Mouse (Mus musculus) midbrain, embryonic 16.5 days (tissue): ENCODE measurements around the gene 1700017N19Rik. TPM values are rescaled to one million over a fixed set of nuclear protein-coding genes. Genes with fewer than 3 reads are reported as not detected.
"Not testable (repeated sequence)": the region's sequence is repeated elsewhere in the genome, so short reads cannot be mapped to it uniquely, and the experiment has no call there.

Experiments
- ATAC-seq: fragments of 200-750 bp; cut with Nextera tagmentation; 2 replicates; pipeline ENCODE4 v1.8.0; 2017; ENCODE audit warnings: moderate TSS enrichment
- H3K27ac ChIP-seq: fragments of 300-500 bp; sonication (generic); 2 replicates; pipeline ENCODE4 v1.5.1; 2014; ENCODE audit warnings: mild to moderate bottlenecking, low read length, mixed read lengths
- H3K27me3 ChIP-seq: fragments of 300-500 bp; sonication (generic); 2 replicates; pipeline ENCODE4 v1.6.1; 2014; ENCODE audit warnings: low read depth, low read length, mixed read lengths; ENCODE audit not compliant: control insufficient read depth, insufficient read depth
- H3K36me3 ChIP-seq: fragments of 300-500 bp; sonication (generic); 2 replicates; pipeline ENCODE4 v1.6.1; 2014; ENCODE audit warnings: mild to moderate bottlenecking, low read length, moderate library complexity, mixed read lengths; ENCODE audit not compliant: control insufficient read depth, insufficient read depth
- H3K4me1 ChIP-seq: fragments of 300-500 bp; sonication (generic); 2 replicates; pipeline ENCODE4 v1.6.1; 2014; ENCODE audit warnings: mild to moderate bottlenecking, low read length, mixed read lengths; ENCODE audit not compliant: control insufficient read depth, insufficient read depth
- H3K4me2 ChIP-seq: fragments of 300-500 bp; sonication (generic); 2 replicates; pipeline ENCODE4 v1.6.1; 2014; ENCODE audit warnings: mild to moderate bottlenecking, low read length, mixed read lengths
- H3K4me3 ChIP-seq: fragments of 300-500 bp; sonication (generic); 2 replicates; pipeline ENCODE4 v1.5.1; 2014; ENCODE audit warnings: low read depth, mild to moderate bottlenecking, low read length, moderate library complexity, mixed read lengths
- H3K9ac ChIP-seq: fragments of 300-500 bp; sonication (generic); 2 replicates; pipeline ENCODE4 v1.6.1; 2014; ENCODE audit warnings: low read depth, low read length, mixed read lengths
- H3K9me3 ChIP-seq: fragments of 300-500 bp; sonication (generic); replicated peaks from 2 replicates; pipeline ENCODE4 v1.6.1; 2014; ENCODE audit warnings: mild to moderate bottlenecking, low read length, mixed read lengths; ENCODE audit not compliant: control insufficient read depth, poor library complexity, severe bottlenecking
- WGBS: fragments of 180-500 bp; shearing (Covaris S2); extraction: QIAGEN DNeasy Blood & Tissue Kit; methylation state at CpG from one replicate; pipeline ENCODE4 v1.1.7; 2014; 5-methylcytosine and 5-hydroxymethylcytosine counted together
- polyA plus RNA-seq: library from polyadenylated mRNA; unstranded; fragments of >200 nt; fragmentation: Nextera tagmentation; extraction: Ambion mirVana; gene quantifications from 2 replicates; pipeline ENCODE4 v1.2.1, GENCODE M21; 2015

The 1700017N19Rik gene
- 0.23 and 0.26 TPM in 2 replicates for polyA plus RNA-seq

DNA sequence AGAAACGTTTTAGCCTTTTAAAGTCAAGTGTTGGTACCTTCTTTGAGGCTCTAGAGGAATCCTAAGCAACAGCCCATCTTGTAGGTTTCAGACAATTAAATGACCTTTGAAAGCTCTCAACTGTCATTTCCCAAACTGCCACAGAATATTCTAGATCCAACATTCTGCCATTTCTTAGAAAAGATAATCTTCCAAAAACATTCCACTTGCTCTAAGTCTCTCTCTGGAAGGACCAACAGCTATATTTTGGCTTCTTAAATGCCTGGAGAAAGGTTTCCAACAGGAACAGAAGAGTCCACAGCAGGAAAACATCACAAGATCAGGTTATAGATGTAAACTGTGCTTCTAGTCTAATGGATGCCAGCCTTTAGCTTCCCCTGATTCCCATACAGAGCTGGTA is at the start of gene 1700017N19Rik, which contains the start of gene 4930430F08Rik:
1700017N19Rik (plus strand) TSS at position 162 of the 400 bp plus-strand sequence.
4930430F08Rik (minus strand) TSS at position 101 of the 400 bp plus-strand sequence.
- no peaks in the 10 kb centered on the region for H3K9me3 ChIP-seq
- H3K27me3 ChIP-seq, result no peaks in the 10 kb centered on the region
- peaks cover 13% of the 10 kb centered on the region for H3K4me1 ChIP-seq
- peak within 1 kb of the TSS; percentile 63 for H3K4me3 ChIP-seq
- H3K4me2 ChIP-seq, result peak within 1 kb of the TSS; percentile 25; the same call in 1 of the 2 replicates
- H3K36me3 ChIP-seq, result peaks cover under 1% of the 10 kb centered on the region; the same call in 1 of the 2 replicates
- WGBS, result 88% methylated on average over 1 of the region's 1 CpGs
- H3K9ac ChIP-seq, result no peak within 1 kb of the TSS
- no peak within 1 kb of the TSS for H3K27ac ChIP-seq
- no peak for ATAC-seq

DNA sequence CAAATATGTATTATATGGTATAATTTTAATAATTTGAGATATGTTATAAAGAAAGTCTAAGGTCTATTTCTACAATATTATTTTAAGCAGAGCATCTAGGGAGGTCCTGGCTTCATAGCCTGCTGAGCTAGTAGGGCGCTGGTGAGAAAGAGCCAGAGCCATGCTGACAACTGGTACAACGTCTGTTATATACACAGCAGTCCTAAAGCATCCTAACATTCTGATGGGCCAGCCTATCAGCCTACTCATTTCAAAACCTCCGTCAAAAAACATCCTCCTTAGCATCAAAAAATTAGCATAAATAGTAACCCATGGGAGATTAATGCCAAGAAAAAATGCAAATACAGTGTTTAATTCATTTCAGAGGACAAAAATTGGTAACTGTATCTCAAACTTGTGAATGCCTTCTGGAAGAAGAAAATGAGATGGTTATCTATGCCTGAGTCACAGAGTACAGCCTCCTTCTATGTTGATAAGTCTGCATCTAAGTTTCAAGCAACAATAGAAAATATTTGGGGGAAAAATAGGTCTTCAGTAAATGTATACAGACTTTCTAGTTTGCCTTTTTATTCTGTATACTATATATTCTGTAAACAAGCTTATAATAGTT is 33.6 kb upstream of the 1700017N19Rik start:
- H3K27ac ChIP-seq, result no peak overlapping the region
- H3K4me2 ChIP-seq, result no peak overlapping the region
- H3K36me3 ChIP-seq, result peaks cover 11% of the 10 kb centered on the region
- ATAC-seq, result no peak
- H3K9me3 ChIP-seq, result no peaks in the 10 kb centered on the region
- 70% methylated on average over 3 of the region's 3 CpGs for WGBS
- H3K9ac ChIP-seq, result no peak overlapping the region
- no peaks in the 10 kb centered on the region for H3K27me3 ChIP-seq
- H3K4me1 ChIP-seq, result no peaks in the 10 kb centered on the region; the same call in 1 of the 2 replicates
- H3K4me3 ChIP-seq, result no peak overlapping the region

DNA sequence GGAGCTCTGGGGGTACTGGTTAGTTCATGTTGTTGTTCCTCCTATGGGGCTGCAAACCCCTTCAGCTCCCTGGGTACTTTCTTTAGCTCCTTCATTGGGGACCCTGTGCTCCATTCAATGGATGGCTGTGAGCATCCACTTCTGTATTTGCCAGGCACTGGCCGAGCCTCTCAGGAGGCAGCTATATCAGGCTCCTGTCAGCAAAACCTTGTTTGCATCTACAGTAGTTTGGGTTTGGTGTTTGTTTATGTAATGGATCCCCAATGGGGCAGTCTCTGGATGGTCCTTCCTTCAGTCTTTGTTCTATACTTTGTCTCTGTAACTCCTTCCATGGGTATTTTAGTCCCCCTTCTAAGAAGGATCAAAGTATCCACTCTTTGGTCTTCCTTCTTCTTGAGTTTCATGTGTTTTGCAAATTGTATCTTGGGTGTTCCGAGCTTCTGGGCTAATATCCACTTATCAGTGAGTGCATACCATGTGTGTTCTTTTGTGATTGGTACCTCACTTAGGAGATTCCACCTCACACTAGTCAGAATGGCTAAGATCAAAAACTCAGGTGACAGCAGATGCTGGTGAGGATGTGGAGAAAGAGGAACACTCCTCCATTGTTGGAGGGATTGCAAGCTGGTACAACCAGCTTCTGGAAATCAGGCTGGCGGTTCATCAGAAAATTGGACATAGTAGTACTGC is 29.9 kb upstream of the 1700017N19Rik start:
- H3K9ac ChIP-seq, ATAC-seq, H3K4me1 ChIP-seq, H3K9me3 ChIP-seq, H3K27me3 ChIP-seq, H3K4me3 ChIP-seq, H3K4me2 ChIP-seq, H3K27ac ChIP-seq: not testable (repeated sequence)
- 98% methylated on average over 3 of the region's 3 CpGs for WGBS
- H3K36me3 ChIP-seq, result peaks cover 13% of the 10 kb centered on the region; the same call in 1 of the 2 replicates

DNA sequence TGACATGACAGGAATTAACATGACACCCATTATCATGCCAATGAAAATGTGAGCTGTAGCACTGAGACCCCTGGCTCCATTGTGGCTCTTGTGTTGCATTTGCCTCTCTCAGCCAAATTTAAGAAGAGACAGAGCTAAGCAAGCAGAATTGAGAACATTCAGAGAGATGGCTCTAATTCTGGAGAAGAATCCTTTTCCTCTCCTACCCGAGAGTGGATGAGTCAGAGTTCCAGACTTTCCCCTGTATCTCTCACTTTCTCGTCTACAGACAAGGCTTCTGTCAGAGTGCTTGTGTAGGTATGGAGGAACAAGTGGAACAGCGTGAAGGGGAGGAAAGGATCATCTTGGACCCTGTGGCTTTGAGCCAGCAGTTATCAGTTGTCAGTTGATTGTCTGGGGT is 26.2 kb upstream of the 1700017N19Rik start:
- H3K9ac ChIP-seq, result no peak overlapping the region
- 92% methylated on average over 3 of the region's 3 CpGs for WGBS
- no peak for ATAC-seq

DNA sequence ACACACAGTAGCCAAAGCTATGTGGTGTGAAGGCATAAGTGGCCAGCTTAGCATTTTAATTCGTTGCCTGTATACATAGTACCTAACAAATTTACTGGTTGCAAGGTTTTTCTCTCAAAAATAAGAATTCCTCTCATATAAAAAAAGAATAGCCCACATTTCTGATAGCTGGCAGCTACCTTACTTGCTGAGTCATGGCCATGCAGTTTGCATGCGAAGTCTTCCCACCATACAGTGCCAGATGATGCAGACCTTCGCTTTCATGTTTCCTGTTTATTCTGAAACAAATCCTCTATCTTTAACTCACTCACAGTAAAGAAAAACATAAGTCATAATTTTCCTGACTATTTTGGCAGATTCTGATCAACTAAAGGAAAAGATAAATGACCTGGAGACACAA is 18.6 kb upstream of the 1700017N19Rik start:
- H3K4me1 ChIP-seq, result no peaks in the 10 kb centered on the region
- H3K36me3 ChIP-seq, result peaks cover 10% of the 10 kb centered on the region
- H3K4me3 ChIP-seq, result no peak overlapping the region
- H3K27ac ChIP-seq, result no peak overlapping the region
- ATAC-seq, result no peak
- H3K9me3 ChIP-seq, result no peaks in the 10 kb centered on the region
- H3K4me2 ChIP-seq, result no peak overlapping the region
- WGBS, result 97% methylated on average over 3 of the region's 3 CpGs
- no peaks in the 10 kb centered on the region for H3K27me3 ChIP-seq
- no peak overlapping the region for H3K9ac ChIP-seq

More for the DNA sequence above, 26.2 kb upstream of the 1700017N19Rik start:
- Histone ChIP-seq H3K4me3 (no peak overlapping the region), H3K4me1 (no peaks in the 10 kb centered on the region), H3K9me3 (no peaks in the 10 kb centered on the region), H3K36me3 (peaks cover 9% of the 10 kb centered on the region; the same call in 1 of the 2 replicates), H3K27me3 (no peaks in the 10 kb centered on the region), H3K4me2 (no peak overlapping the region), H3K27ac (no peak overlapping the region)

DNA sequence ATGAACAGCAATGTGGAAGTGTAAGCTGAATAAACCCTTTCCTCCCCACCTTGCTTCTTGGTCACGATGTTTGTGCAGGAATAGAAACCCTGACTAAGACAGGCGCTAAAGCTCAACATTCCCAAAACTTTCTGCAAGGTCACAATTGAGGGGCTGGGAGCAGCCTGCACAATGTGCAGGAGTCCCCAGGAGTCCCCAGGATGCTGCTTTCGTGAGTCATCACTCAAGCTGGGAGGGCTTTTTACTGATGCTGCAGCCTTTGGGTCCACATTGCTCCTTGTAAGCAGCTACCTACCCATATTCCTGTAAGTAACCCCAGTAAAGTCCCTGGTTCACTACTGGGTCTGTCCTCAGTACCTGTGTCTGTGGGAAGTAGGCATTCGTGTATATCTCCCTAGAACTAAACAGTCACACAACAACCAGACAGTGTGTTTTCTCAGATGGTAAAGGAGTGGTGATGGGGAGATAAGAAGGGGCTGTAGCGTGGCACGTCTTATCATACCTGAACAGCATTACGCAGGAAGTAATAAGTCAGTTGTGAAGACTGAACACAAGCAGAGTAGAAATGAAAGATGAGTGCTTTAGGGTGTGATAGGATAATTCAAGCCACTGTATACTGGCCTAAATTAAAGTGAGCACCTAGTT is 15.7 kb upstream of the 1700017N19Rik start:
- WGBS, result 94% methylated on average over 7 of the region's 7 CpGs
- no peak overlapping the region for H3K4me2 ChIP-seq
- no peak overlapping the region for H3K27ac ChIP-seq
- no peaks in the 10 kb centered on the region for H3K9me3 ChIP-seq
- H3K4me1 ChIP-seq, result no peaks in the 10 kb centered on the region
- H3K36me3 ChIP-seq, result peaks cover 19% of the 10 kb centered on the region
- ATAC-seq, result no peak
- H3K27me3 ChIP-seq, result no peaks in the 10 kb centered on the region
- no peak overlapping the region for H3K4me3 ChIP-seq
- H3K9ac ChIP-seq, result no peak overlapping the region

DNA sequence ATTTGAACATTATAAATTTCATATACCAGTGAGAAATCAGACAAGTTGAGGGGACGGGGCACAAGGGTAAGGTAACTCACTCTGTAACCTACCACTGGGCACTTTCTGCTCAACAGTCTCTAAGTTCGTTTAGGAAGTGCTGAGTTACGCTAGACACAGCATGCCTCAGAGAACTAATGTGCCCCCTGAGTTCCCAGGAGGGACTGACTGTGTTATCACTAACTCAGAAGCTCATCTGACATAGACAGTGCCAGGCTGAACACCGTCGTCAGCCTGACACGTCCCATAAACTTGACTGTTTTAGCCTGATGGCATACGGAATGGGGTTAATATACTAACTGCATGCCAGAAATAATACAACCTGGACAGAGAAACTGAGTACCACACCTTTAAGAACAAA is 15.0 kb upstream of the 1700017N19Rik start:
- Histone ChIP-seq H3K9me3 (no peaks in the 10 kb centered on the region), H3K4me2 (no peak overlapping the region), H3K27me3 (no peaks in the 10 kb centered on the region), H3K4me3 (no peak overlapping the region), H3K27ac (no peak overlapping the region), H3K9ac (no peak overlapping the region), H3K4me1 (no peaks in the 10 kb centered on the region), H3K36me3 (peaks cover 19% of the 10 kb centered on the region)
- WGBS, result 91% methylated on average over 7 of the region's 7 CpGs
- no peak for ATAC-seq

DNA sequence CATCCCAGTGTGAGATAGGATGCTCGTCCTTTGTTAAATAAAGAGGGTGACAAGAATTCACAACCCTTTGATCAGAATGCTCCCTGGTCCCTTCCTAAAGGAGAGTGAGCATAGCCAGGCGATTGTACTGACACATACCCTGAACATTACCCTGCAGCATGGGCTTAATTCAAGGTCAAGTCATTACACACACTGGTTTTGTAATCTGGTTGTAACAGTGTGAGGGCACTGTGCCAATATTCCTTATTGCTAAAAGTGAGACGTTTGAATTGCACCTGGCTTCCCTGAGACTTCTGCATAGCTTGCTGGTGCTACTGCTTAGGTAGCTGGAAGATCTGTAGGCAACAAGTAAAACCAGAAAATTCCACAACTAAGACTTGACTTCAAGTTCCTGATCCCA is 6.1 kb upstream of the 1700017N19Rik start:
- H3K4me1 ChIP-seq, result peaks cover 13% of the 10 kb centered on the region
- no peak for ATAC-seq
- 89% methylated on average over 3 of the region's 3 CpGs for WGBS

More for the DNA sequence above, 6.1 kb upstream of the 1700017N19Rik start:
- no peak overlapping the region for H3K4me2 ChIP-seq
- H3K36me3 ChIP-seq, result peaks cover 8% of the 10 kb centered on the region; the same call in 1 of the 2 replicates
- no peak overlapping the region for H3K9ac ChIP-seq
- H3K9me3 ChIP-seq, result no peaks in the 10 kb centered on the region
- H3K4me3 ChIP-seq, result no peak overlapping the region
- H3K27me3 ChIP-seq, result no peaks in the 10 kb centered on the region
- no peak overlapping the region for H3K27ac ChIP-seq
